Mouse (Mus musculus) left cerebral cortex, adult 2 months (tissue): Measurements from ENCODE around the gene Asap2. TPM values are rescaled to one million over a fixed set of nuclear protein-coding genes. Genes with fewer than 3 reads are reported as not detected.

ENCODE experiments used
- DNase-seq, 2 experiments: peaks; one replicate each; pipeline ENCODE4 v3.0.0; 2021 to 2022; ENCODE audit warnings: low spot score in 2 of 2, mixed read lengths in 1 of 2; ENCODE audit errors: extremely low spot score in 1 of 2
- H3K27ac ChIP-seq: fragments of 200-600 bp; 2 replicates; pipeline ENCODE4 v1.8.1; 2022
- H3K4me3 ChIP-seq: fragments of 200-600 bp; 2 replicates; pipeline ENCODE4 v1.8.1; 2022
- CTCF ChIP-seq: fragments of 200-600 bp; IDR thresholded peaks from 2 replicates; pipeline ENCODE4 v1.8.1; 2022; ENCODE audit warnings: antibody characterized with exemption, mild to moderate bottlenecking, moderate library complexity
- intact Hi-C: fragments of 180-260 bp; cut with DNase I; formaldehyde crosslinking; loops from one replicate; pipeline ENCODE4 v1.15.1; 2025
- total RNA-seq, 2 experiments: library from RNA; stranded (reverse); gene quantifications; 2 replicates each; pipeline ENCODE4 v1.2.3; 2021

The Asap2 gene
- total RNA-seq, 2 experiments from 2014 or later, result 41.7 TPM

DNA sequence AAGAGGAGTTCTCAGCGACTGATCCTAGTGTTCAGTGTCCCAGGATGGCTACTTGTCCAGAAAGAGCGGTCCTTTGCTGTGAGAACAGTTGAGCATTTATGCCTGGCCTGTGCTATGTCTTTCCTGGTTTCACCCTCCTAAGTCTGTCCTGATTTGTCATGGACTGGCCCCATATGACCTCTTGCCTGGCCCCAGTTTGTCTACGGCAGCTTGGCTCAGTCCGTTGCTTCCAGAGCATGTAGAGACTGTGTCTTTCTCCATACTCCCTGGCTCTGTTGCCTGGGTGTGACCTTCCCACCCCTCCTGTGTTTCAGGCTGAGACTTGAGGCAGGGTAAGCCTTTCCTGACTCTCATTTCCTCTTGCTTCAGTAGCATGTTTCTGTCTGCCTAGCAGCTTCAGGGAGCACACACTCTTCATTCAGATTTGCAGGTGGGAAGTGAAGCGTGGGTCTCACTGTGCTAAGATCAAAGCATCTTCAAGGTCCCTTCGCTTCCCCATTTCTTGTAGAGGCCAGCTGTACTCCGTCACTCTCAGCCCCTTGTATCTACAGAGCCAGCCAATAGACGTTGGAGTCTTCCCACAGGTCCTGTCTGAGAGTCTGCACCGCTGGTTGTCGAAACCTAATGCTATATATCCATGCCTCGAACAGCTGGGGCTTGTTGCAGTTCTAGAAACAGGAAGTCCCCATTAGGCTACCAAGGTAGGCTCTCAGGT is 181.7 kb downstream of the Asap2 start:
- intact Hi-C loops, result no loop called here
- no peak for TF ChIP-seq CTCF
- DNase-seq, result no peak
- no peak overlapping the region for H3K27ac ChIP-seq
- no peak overlapping the region for H3K4me3 ChIP-seq

DNA sequence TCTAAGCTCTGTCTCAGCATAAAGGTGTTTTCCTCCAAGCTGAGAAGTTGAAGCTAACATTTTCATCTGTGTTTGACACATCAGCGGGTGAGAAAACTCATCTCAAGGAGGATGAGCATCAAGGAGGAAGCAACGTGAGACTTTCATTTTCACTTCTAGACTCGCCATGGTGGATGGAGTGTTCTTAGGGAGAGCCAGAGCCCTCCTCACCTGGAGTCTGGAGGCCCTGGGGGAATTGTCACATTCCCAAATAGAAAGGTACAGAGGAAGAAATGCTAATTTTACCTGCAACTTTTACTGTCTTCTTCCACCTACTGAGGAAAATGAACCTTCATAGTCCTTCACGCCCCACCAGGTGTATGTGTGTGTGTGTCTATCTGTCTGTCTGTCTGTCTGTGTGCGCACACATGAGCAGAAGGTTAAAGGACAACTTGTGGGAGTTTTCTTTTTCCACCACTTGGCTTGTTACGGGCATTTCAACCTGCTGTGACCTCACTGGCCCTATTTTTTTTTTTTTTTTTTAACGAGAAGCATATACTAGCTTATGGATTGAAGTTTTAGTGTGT is 183.7 kb downstream of the Asap2 start:
- no peak overlapping the region for H3K4me3 ChIP-seq
- no peak for TF ChIP-seq CTCF
- H3K27ac ChIP-seq, result no peak overlapping the region
- intact Hi-C loops, result no loop called here
- DNase-seq, result no peak

DNA sequence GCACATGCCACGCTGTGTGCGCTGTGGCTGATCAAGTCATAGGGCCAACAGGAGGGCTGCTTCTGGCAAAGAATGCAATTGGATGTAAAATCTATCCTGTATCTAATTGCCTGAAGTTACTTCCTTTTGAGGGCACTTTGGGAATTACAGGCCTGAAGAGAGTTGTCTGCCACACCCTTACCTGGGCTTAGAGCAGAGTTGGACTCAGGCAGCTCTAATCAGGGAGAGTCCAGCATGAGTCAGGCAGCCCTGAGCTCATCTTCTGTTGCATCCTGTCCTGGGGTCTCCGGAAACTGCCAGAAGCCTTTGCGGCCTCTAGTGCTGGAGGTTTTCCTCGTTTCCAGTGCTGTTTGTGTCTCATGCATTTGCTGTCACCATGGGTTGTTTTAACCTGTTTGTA is 186.1 kb downstream of the Asap2 start:
- DNase-seq, result no peak
- no peak overlapping the region for H3K4me3 ChIP-seq
- TF ChIP-seq CTCF, result no peak
- intact Hi-C loops, result no loop called here
- no peak overlapping the region for H3K27ac ChIP-seq

DNA sequence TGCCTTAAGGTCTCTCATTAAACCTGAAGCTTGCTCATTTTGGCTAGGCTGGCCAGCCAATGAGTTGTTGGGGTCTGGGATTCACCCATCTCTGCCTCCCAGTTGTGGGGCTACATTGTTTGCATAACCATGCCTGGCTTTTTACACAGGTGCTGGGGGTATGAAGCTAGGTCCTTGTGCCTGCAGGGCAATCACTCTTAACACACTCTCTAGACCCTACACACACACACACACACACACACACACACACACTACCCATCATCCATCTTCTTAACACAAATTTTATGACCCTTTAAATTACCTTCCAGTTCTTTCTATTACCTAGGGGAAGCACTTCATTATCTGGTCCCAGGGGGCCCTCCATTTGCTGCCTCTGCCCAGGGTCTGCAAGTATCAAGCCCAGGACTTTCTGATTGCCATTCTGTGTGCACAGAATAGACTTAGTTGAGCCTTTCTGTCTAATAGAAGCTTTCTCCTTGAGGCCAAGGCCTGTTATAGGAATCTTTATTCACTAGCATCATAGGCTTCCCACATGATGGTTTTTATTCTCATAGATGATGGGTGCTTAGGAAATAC is 187.0 kb downstream of the Asap2 start:
- H3K27ac ChIP-seq, result no peak overlapping the region
- TF ChIP-seq CTCF, result no peak
- DNase-seq, result no peak
- H3K4me3 ChIP-seq, result no peak overlapping the region
- intact Hi-C loops, result no loop called here

DNA sequence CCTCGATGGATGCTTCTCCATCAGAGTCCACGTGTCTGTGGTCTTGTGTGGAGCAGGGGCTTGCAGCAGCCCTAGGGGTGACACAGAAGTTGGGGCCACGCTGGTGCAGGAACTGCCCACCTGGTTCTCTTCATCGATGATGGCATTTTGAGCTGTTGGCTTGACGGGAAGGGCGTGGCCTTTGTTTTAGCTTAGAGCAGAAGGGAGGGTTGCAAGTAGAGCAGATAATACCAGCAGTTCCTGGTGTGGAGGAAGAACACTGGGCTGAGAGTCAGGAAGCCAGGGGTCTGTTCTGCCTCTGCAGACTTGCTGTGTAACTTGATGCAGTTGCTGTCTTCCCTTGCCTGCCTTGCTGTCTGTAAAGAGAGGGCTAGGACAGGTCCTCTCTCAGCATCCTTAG is 189.8 kb downstream of the Asap2 start:
- Histone ChIP-seq H3K27ac (no peak overlapping the region), H3K4me3 (no peak overlapping the region)
- intact Hi-C loops, result no loop called here
- TF ChIP-seq CTCF, result no peak
- DNase-seq, result no peak

DNA sequence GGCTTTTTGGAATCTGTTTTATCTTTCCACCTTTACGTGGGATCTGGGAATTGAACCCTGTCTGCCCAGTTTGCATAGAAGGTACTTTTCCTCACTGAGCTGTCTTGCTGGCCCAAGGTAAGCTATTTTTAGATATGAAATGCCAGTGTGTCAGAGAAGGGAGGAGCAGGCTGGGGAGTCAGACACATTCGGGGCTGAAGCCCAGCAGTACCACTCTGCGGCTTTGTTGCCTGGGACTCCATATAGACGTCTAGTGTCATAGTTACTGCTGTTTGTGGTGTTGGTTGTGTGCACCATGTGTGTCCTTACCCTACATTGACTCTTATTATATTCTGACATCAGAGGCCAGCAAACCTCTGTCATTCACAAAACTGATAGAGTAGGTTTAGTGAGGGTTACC is 192.5 kb downstream of the Asap2 start:
- intact Hi-C loops, result no loop called here
- DNase-seq, result no peak
- H3K4me3 ChIP-seq, result no peak overlapping the region
- no peak overlapping the region for H3K27ac ChIP-seq
- TF ChIP-seq CTCF, result no peak

DNA sequence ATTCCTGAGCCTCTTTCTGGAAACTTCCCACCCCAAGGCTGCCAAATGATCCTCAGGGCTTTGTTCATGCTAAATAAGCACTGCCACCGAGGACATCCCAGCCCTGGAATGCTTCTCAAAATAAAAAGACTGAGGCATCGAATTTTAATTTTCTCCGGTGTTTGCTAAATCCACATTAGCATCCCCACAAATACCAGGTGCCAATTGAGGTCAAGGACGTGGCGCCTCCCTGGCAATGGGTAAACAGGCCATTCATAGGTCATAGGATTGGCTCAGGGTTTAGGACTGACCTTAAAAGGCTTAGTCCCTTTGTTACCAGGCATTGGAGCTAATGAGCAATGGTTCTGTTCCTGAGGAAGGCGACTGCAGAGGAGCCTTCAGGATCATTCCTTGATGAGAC is 193.1 kb downstream of the Asap2 start:
- intact Hi-C loops, result no loop called here
- no peak for DNase-seq
- H3K4me3 ChIP-seq, result no peak overlapping the region
- no peak overlapping the region for H3K27ac ChIP-seq
- no peak for TF ChIP-seq CTCF

DNA sequence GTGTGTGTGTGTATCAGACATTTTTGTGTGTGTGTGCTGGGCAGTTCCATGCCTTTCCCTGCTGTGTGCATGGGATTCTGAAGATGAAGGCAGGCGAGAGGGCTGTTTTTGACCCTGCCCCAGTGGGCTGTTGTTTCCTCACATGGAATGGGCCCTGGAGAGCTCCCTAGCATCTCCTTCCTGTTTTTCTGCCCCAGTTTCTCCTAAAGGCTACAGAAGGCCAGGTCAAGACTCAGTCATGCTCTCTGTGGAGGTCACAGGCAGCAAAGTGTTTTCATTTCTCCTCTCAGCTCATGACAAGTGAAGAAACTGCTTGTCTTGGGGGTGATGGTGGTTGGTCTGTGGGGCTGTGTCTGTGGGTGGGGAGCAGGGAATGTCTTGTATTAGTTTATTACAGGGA is 195.9 kb downstream of the Asap2 start:
- DNase-seq, result no peak
- H3K27ac ChIP-seq, result no peak overlapping the region
- H3K4me3 ChIP-seq, result no peak overlapping the region
- TF ChIP-seq CTCF, result no peak
- intact Hi-C loops, result no loop called here

DNA sequence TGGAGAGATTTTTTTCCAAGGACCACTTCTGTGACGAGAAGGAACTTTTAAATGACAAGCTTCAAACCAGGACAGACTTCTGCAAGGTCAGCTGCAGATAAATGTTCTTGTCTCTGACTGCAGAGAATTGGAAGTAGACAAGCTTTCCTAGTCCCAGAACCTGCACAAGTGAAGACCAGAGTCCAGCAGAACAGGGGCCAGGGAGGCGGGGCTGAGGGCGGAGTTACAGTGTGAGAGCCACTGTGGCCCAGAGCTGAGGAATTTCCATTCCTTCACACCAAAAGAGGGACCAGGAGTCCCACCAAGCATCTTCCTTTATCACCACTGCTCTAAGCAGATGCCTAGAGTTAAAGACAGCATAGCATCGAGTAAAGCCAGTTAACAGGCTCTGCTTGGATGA is 198.6 kb downstream of the Asap2 start:
- TF ChIP-seq CTCF, result no peak
- intact Hi-C loops, result no loop called here
- no peak for DNase-seq
- Histone ChIP-seq H3K27ac (no peak overlapping the region), H3K4me3 (no peak overlapping the region)

DNA sequence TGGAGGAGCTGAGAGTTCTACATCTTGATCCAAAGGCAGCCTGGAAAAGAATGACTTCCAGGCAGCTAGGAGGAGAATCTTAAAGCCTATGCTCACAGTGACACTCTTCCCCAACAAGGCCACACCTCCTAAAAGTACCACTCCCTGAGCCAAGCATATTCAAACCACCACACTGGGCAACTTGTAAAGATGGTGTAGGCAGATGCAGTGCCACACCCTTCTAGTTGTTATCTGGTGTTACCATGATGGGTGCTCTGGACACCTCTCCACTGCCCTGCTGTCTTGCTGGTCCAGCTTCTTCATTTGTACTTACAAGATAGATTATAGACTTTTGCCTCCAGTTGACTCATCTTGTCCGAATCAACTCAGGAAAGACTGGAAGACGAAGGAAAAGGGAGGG is 201.3 kb downstream of the Asap2 start:
- H3K27ac ChIP-seq, result no peak overlapping the region
- intact Hi-C loops, result no loop called here
- H3K4me3 ChIP-seq, result no peak overlapping the region
- DNase-seq, result no peak
- no peak for TF ChIP-seq CTCF

DNA sequence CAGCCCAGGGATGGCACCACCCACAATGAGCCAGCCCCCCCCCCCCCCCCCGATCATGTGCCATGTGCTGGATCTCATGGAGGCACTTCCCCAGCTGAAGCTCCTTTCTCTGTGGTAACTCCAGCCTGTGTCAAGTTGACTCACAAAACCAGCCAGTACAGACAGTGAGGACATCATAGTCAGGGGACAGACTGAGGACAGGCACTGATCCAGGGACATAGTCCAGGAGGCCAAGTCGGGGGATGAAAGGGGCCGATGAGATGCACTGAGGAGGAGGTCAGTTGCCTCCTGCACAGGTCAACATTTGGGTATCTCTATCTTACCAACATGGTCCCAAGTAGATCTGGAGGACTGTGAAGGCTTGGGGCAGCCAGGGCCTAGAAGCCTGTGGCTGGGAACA is 205.2 kb downstream of the Asap2 start:
- H3K27ac ChIP-seq, result no peak overlapping the region
- H3K4me3 ChIP-seq, result no peak overlapping the region
- intact Hi-C loops, result no loop called here
- no peak for DNase-seq
- no peak for TF ChIP-seq CTCF

DNA sequence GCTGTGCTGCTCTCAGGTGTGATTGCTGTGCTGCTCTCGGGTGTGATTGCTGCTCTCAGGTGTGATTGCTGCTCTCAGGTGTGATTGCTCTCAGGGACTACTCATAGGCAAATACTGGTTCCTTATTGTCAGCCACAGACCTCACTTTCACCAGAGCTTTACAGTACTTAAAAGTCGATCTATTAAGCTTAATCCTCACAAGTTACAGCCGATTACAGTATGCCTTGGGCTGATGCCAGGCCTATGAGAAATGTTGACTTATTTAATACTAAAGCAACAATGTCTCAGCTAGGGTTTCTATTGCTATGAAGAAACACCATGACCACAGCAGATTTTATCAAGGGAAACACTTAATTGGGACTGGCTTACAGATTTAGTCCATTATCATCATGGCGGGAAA is 206.2 kb downstream of the Asap2 start:
- Histone ChIP-seq H3K27ac (no peak overlapping the region), H3K4me3 (no peak overlapping the region)
- DNase-seq, result no peak
- intact Hi-C loops, result no loop called here
- TF ChIP-seq CTCF, result no peak

DNA sequence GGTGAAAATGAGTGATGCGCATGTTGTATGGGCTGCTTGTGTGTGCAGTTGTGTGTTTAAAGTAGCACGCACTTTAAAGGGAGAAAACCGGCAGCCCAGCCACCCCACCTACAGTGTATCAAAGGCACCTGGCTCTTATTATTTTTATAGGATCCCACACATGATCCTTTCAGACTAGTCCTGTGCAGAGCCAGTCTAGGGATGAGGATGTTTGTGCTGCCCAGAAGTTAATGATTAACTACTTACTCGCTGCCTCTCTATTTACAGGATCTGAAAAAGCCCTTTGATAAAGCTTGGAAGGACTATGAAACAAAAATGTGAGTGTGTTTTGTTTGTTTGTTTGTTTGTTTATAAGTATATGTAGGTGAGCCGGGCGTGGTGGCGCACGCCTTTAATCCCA is 210.4 kb downstream of the Asap2 start:
- no peak for TF ChIP-seq CTCF
- no peak for DNase-seq
- intact Hi-C loops, result loop anchor here (10.0 kb wide), 1 partner anchor 66 kb away; no protein-coding TSS in a partner anchor
- Histone ChIP-seq H3K27ac (no peak overlapping the region), H3K4me3 (no peak overlapping the region)
